Mouse (Mus musculus): ENCODE data around the gene Arhgap24.
A peak's percentile ranks its signal among the peaks of the same experiment; 100 is the strongest.

The Arhgap24 gene

DNA sequence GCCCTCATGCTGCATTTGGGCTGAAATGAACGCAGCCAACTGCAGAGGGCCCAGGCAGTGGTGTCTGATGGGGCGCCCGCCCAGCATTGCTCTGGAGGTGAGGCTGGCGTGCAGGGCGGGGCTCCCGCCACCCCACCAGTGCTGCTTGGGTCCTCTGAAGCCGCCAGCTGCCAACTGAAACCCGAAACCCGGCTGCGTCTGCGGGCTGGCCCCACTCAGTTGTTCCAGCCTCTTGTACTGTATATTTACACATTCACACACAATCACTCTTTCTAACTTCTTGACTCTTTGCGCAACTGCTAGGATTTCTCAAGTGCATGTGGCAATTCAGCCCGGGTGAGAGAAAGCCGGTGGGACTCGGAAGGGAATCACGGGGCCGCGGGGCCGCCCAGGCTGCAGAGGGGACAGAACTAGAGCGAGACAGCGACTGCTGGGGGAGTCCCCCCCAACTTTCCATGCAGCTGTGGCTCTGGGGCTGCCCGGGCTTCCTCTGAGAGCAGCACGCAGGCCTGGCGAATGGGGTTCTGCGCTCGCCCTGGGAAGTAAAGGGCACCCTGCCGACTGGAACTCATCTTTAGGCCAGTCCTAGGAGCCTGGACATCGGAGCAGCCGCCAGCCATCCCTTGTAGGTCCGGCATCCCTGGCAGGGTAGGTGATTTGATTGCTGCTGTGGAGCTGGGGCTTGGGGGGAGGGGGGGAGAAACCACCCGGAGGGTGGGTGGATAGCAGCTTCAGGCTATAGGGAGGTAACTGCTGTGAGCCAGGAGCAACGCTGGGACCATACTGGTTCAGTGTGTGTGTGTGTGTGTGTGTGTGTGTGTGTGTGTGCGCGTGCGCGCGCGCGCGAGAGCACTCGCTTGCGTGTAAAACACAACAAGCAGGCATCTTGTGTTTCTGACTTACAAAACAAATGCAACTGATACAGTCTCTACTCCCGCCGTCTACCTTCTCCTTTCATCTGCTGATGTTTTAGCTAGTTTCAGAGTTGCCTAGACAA lies at the start of gene Arhgap24:
Gene Arhgap24, plus strand, starts transcription at position 177 of the 997 bp plus-strand sequence.
- no peaks in the 10 kb centered on the region for H3K36me3 ChIP-seq (ENCODE audit: insufficient read depth, low read length)
- peaks cover 46% of the 10 kb centered on the region for H3K4me1 ChIP-seq (replicated peaks; ENCODE audit: low read depth, low read length)
- peaks cover 12% of the 10 kb centered on the region; the same call in 1 of the 2 replicates for H3K27me3 ChIP-seq (ENCODE audit: insufficient read depth, low read length)
- TF ChIP-seq NANOG (IDR thresholded peaks at IDR 0.05; ENCODE audit: borderline replicate concordance, low read length): no peak
- no peaks in the 10 kb centered on the region for H3K9me3 ChIP-seq (ENCODE audit: low read length)
- peak within 1 kb of the TSS; percentile 79 for H3K4me3 ChIP-seq (replicated peaks; ENCODE audit: low read length)

DNA sequence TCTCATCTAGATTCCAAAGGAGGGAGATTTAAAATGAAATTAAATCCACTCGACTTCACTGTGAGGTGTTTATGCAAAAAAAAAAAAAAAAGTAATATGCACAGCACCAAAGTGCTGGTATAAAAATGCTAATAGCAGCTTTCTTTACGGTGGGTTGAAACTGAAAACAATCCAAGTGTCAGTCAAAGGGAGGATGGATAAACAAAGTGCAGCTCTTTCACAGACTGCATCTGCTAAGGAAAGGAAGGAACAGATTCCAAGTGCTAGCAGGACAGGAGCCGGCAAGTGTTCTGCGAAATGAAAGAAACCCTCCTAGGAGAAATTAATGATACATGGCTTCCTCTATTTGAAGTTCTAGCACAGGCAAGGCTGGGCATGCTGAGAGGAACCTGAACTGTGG lies 47.0 kb upstream of the Arhgap24 start:
- Histone ChIP-seq H3K4me1 (replicated peaks; ENCODE audit: low read depth, low read length) (no peaks in the 10 kb centered on the region), H3K9me3 (ENCODE audit: low read length) (no peaks in the 10 kb centered on the region), H3K27me3 (ENCODE audit: insufficient read depth, low read length) (no peaks in the 10 kb centered on the region), H3K36me3 (ENCODE audit: insufficient read depth, low read length) (no peaks in the 10 kb centered on the region), H3K4me3 (replicated peaks; ENCODE audit: low read length) (no peak overlapping the region)
- TF ChIP-seq NANOG (IDR thresholded peaks at IDR 0.05; ENCODE audit: borderline replicate concordance, low read length): no peak
- TF ChIP-seq CTCF (conservative IDR thresholded peaks at IDR 0.05; ENCODE audit: low read length): no peak
- no peak for TF ChIP-seq POU5F1 (IDR thresholded peaks at IDR 0.05; ENCODE audit: borderline replicate concordance, low read length)

DNA sequence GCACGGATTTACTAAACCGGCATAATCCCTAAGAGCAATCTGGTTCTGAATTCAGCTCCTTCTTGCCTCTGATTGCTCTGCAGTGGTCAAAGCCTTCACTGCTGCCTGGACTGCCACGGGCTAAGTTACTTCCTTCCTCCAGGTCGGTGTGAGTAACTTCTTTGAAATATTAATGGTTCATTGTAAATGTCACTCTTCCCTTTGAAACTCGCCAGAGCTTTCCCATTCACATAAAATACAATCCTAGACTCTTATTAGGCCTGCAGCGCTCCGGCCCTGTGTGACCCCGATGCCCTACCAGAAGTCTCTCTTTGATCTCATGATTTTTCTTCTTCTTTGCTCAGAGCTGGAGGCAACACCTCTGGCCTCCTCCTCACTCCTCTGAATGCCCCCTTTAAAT lies 44.6 kb upstream of the Arhgap24 start:
- H3K4me1 ChIP-seq (replicated peaks; ENCODE audit: low read depth, low read length): no peaks in the 10 kb centered on the region
- no peak overlapping the region for H3K4me3 ChIP-seq (replicated peaks; ENCODE audit: low read length)
- no peaks in the 10 kb centered on the region for H3K36me3 ChIP-seq (ENCODE audit: insufficient read depth, low read length)
- no peaks in the 10 kb centered on the region for H3K9me3 ChIP-seq (ENCODE audit: low read length)
- no peaks in the 10 kb centered on the region for H3K27me3 ChIP-seq (ENCODE audit: insufficient read depth, low read length)
- TF ChIP-seq NANOG (IDR thresholded peaks at IDR 0.05; ENCODE audit: borderline replicate concordance, low read length) (no peak), POU5F1 (IDR thresholded peaks at IDR 0.05; ENCODE audit: borderline replicate concordance, low read length) (no peak), CTCF (conservative IDR thresholded peaks at IDR 0.05; ENCODE audit: low read length) (no peak)

DNA sequence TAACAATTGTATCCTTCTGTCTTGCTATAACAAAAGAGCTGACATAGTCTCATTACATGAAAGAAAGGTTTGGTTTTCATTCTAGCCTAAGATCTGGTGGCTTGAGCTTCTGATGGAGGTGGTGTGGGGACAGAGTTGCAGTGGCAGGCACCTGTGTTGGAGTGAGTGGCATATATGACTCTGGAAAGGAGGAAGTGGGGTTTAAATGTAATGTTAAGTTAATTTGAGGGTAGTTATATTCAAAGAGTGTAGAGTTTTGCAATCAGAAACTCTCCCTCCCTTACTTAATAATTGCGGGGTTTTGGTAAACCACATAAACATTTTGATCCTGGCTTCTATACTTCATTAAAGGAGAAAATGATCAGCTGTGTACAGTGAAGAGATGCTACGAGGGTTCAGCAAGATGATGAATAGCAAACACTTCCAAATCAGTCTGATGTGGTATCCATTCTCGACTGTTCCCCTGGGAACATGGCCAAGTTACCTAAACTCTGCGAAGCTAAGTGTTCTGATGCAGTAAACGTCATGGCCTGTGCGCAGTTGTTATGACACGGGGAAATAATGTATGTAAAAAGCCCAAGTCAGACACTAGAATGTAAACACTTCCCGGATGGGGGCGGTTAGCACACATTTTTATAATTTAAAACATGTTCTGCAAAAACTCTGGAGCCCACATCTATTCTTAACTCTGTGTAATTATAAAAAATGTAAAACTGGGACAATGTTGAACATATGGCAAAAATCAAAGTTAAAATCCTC lies 41.9 kb upstream of the Arhgap24 start:
- H3K4me3 ChIP-seq (replicated peaks; ENCODE audit: low read length): no peak overlapping the region
- no peaks in the 10 kb centered on the region for H3K9me3 ChIP-seq (ENCODE audit: low read length)

DNA sequence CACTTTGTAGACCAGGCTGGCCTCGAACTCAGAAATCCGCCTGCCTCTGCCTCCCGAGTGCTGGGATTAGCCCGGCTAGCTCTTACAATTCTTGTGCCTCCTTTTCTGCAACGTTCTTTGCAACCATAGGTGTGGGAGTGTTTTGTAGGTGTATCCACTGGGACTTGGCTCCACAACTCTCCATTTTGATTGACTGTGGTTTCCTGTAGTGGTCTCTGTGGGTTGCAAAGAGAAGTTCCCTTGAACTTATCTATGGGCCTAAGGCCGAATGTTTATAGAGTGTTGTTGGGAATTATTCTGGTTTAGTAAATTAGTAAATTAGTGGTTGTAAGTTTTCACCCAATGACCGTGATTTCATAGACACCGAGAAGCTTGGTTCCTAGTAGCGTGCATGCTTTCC lies 33.8 kb upstream of the Arhgap24 start:
- Histone ChIP-seq H3K4me1 (replicated peaks; ENCODE audit: low read depth, low read length) (no peaks in the 10 kb centered on the region), H3K9me3 (ENCODE audit: low read length) (no peaks in the 10 kb centered on the region)
- TF ChIP-seq POU5F1 (IDR thresholded peaks at IDR 0.05; ENCODE audit: borderline replicate concordance, low read length): no peak
- TF ChIP-seq CTCF (conservative IDR thresholded peaks at IDR 0.05; ENCODE audit: low read length): no peak
- no peak for TF ChIP-seq NANOG (IDR thresholded peaks at IDR 0.05; ENCODE audit: borderline replicate concordance, low read length)

More for the DNA sequence above, 41.9 kb upstream of the Arhgap24 start:
- no peak for TF ChIP-seq CTCF (conservative IDR thresholded peaks at IDR 0.05; ENCODE audit: low read length)
- TF ChIP-seq NANOG (IDR thresholded peaks at IDR 0.05; ENCODE audit: borderline replicate concordance, low read length): no peak
- no peak for TF ChIP-seq POU5F1 (IDR thresholded peaks at IDR 0.05; ENCODE audit: borderline replicate concordance, low read length)
- Histone ChIP-seq H3K27me3 (ENCODE audit: insufficient read depth, low read length) (no peaks in the 10 kb centered on the region), H3K36me3 (ENCODE audit: insufficient read depth, low read length) (no peaks in the 10 kb centered on the region), H3K4me1 (replicated peaks; ENCODE audit: low read depth, low read length) (no peaks in the 10 kb centered on the region)

DNA sequence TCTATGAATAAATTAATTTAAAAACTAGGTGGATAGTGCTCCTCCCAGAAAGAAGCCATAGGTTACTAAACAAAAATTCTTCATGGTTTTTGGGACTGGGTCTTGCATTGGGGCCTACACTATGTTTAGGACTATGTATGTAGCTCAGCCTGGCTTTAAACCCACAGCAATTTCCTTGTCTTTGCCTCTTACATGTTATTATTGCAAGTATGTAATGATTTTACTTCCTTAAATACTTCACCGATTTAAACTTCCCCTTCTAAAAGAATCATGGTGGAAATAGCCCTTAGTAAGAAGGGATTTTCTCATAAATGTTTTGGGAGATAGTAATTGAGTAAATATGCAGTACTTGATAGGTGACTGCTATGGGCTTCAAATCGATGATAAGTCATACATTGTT lies 30.3 kb upstream of the Arhgap24 start:
- Histone ChIP-seq H3K36me3 (ENCODE audit: insufficient read depth, low read length) (no peaks in the 10 kb centered on the region), H3K27me3 (ENCODE audit: insufficient read depth, low read length) (no peaks in the 10 kb centered on the region), H3K4me3 (replicated peaks; ENCODE audit: low read length) (no peak overlapping the region), H3K4me1 (replicated peaks; ENCODE audit: low read depth, low read length) (no peaks in the 10 kb centered on the region), H3K9me3 (ENCODE audit: low read length) (no peaks in the 10 kb centered on the region)
- TF ChIP-seq NANOG (IDR thresholded peaks at IDR 0.05; ENCODE audit: borderline replicate concordance, low read length): no peak
- no peak for TF ChIP-seq POU5F1 (IDR thresholded peaks at IDR 0.05; ENCODE audit: borderline replicate concordance, low read length)
- no peak for TF ChIP-seq CTCF (conservative IDR thresholded peaks at IDR 0.05; ENCODE audit: low read length)

More for the DNA sequence above, 33.8 kb upstream of the Arhgap24 start:
- H3K27me3 ChIP-seq (ENCODE audit: insufficient read depth, low read length): no peaks in the 10 kb centered on the region
- no peak overlapping the region for H3K4me3 ChIP-seq (replicated peaks; ENCODE audit: low read length)
- H3K36me3 ChIP-seq (ENCODE audit: insufficient read depth, low read length): no peaks in the 10 kb centered on the region

DNA sequence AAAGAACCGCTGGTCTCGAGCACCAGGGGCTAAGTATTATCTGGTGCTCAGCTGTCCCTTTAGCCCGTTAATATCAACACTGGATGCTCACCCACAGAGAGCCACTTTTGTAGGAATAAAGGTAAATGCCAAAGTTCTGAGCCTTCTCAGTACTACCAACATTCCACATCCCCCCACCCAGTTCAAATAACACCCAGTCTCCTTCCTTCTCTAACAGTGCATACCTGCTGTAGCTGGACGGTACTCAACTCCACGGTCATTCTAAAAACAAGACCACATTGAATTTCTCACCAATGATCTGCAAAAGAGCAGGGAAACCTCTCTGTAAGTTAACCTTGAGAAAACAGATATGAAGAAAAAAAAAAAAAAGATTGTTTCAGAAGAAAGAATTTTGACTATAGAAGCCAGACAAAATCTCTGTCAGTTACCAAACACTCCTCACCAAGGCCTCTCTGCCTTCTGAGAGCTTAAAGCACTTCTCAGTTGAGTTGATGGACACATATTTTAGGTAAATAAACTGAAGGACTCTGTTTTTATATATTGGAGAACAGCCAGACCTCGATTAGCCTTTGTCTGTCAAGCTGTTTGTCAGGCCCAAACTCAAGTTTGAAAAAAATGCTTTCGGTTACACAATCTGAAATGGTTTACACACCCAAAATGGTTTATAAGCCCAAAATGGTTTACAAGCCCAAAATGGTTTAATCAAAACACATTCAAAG lies 29.0 kb upstream of the Arhgap24 start:
- Histone ChIP-seq H3K27me3 (ENCODE audit: insufficient read depth, low read length) (no peaks in the 10 kb centered on the region), H3K9me3 (ENCODE audit: low read length) (no peaks in the 10 kb centered on the region), H3K36me3 (ENCODE audit: insufficient read depth, low read length) (no peaks in the 10 kb centered on the region), H3K4me1 (replicated peaks; ENCODE audit: low read depth, low read length) (no peaks in the 10 kb centered on the region), H3K4me3 (replicated peaks; ENCODE audit: low read length) (no peak overlapping the region)
- TF ChIP-seq NANOG (IDR thresholded peaks at IDR 0.05; ENCODE audit: borderline replicate concordance, low read length) (no peak), CTCF (conservative IDR thresholded peaks at IDR 0.05; ENCODE audit: low read length) (no peak), POU5F1 (IDR thresholded peaks at IDR 0.05; ENCODE audit: borderline replicate concordance, low read length) (no peak)

DNA sequence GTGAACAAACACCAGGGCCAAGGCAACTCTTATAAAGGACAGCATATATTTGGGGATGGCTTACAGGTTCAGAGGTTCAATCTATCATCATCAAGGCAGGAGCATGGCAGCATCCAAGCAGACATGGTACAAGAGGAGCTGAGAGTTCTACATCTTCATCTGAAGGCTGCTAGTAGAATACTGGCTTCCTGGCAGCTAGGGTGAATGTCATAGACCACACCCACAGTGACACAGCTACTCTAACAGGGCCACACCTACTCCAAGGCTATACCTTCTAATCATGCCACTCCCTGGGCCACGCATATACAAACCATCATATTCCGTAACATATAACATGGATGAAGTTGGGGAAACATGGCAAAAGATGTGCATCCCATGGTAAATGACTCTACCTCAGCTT lies 27.9 kb upstream of the Arhgap24 start:
- no peak for TF ChIP-seq NANOG (IDR thresholded peaks at IDR 0.05; ENCODE audit: borderline replicate concordance, low read length)
- TF ChIP-seq CTCF (conservative IDR thresholded peaks at IDR 0.05; ENCODE audit: low read length): no peak
- no peak for TF ChIP-seq POU5F1 (IDR thresholded peaks at IDR 0.05; ENCODE audit: borderline replicate concordance, low read length)
- Histone ChIP-seq H3K27me3 (ENCODE audit: insufficient read depth, low read length) (no peaks in the 10 kb centered on the region), H3K4me3 (replicated peaks; ENCODE audit: low read length) (no peak overlapping the region), H3K4me1 (replicated peaks; ENCODE audit: low read depth, low read length) (no peaks in the 10 kb centered on the region), H3K36me3 (ENCODE audit: insufficient read depth, low read length) (no peaks in the 10 kb centered on the region), H3K9me3 (ENCODE audit: low read length) (no peaks in the 10 kb centered on the region)

Data from E14TG2a.4 (cell line).